10 mouse cellular contexts compared by ENCODE assay signal in the genomic region with DNA sequence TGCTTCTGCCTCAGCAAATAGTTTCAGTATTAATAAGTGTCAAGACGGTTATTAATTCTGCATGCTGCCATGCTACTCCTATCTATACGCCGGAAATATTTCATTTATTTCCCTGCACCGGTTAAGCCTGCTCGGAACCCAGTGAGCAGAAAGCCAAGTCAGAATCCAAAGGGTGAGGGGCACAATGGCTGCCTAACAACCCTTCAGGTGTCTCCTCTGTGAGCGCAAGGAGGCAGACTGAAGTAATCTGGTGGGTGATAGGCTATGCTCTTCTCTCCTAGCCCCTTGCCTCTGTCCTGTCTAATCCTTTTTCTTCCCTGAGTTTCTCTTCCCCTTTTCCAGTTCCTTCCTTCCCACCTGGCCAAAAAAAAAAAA. TPM values are rescaled to one million over a fixed set of nuclear protein-coding genes. Genes with fewer than 3 reads are reported as not detected.
DNase-seq lines count a peak whose midpoint lies in the region; ATAC-seq and TF ChIP-seq lines count a peak whose summit lies in the region.
"Had no signal": no experiment of that assay in that cellular context is flagged by ENCODE, and none has a peak within 500 bp of the region (broad histone marks: within the 10 kb centered on the region; RNA-seq: fewer than 3 reads in every experiment).

No protein-coding gene starts in this region.

- H3K4me3 ChIP-seq in heart, embryonic 16.5 days (ENCODE audit: low read length), result peak overlapping the region; percentile 50
- peak overlapping the region; percentile 44 for H3K4me3 ChIP-seq in brown adipose tissue, adult 24 weeks (ENCODE audit: insufficient read depth, low read depth, low read length)
- H3K4me3 ChIP-seq in hindbrain, postnatal 0 days (ENCODE audit: low read length), result peak overlapping the region; percentile 55
- H3K4me3 ChIP-seq in midbrain, embryonic 15.5 days, result peak overlapping the region; percentile 58

- no peak overlapping the region for H3K27ac ChIP-seq in heart, embryonic 16.5 days (ENCODE audit: low read length)
- no peak overlapping the region for H3K27ac ChIP-seq in brown adipose tissue, adult 24 weeks (replicated peaks; ENCODE audit: low read depth, low read length)
- no peak overlapping the region for H3K27ac ChIP-seq in hindbrain, postnatal 0 days
- H3K27ac ChIP-seq in midbrain, embryonic 15.5 days, result no peak overlapping the region

- H3K9me3 ChIP-seq in heart, embryonic 16.5 days (replicated peaks; ENCODE audit: control insufficient read depth, low read length), result no peaks in the 10 kb centered on the region
- no peaks in the 10 kb centered on the region for H3K9me3 ChIP-seq in hindbrain, postnatal 0 days (ENCODE audit: low read length)
- H3K9me3 ChIP-seq in midbrain, embryonic 15.5 days, result no peaks in the 10 kb centered on the region

- H3K36me3 ChIP-seq in heart, embryonic 16.5 days (ENCODE audit: control insufficient read depth, insufficient read depth), result no peaks in the 10 kb centered on the region
- H3K36me3 ChIP-seq in hindbrain, postnatal 0 days (ENCODE audit: insufficient read depth, low read length), result no peaks in the 10 kb centered on the region
- no peaks in the 10 kb centered on the region for H3K36me3 ChIP-seq in midbrain, embryonic 15.5 days (replicated peaks)
- H3K36me3 ChIP-seq: G1E had no signal

- peaks cover 2% of the 10 kb centered on the region; the same call in 1 of the 2 replicates for H3K4me1 ChIP-seq in heart, embryonic 16.5 days (ENCODE audit: control insufficient read depth, insufficient read depth, low read length)
- H3K4me1 ChIP-seq in brown adipose tissue, adult 24 weeks (ENCODE audit: control insufficient read depth, insufficient read depth, insufficient read length, low read length), result no peaks in the 10 kb centered on the region
- H3K4me1 ChIP-seq in hindbrain, postnatal 0 days (ENCODE audit: insufficient read depth, low read length), result no peaks in the 10 kb centered on the region
- 0 out of 2 replicates have a peak, but pooled peaks cover 2% of the 10 kb centered on the region for H3K4me1 ChIP-seq in midbrain, embryonic 15.5 days

- ATAC-seq in heart, embryonic 16.5 days (replicated peaks; ENCODE audit: extremely low read depth, insufficient read depth, low FRiP score), result peak; percentile 37; the same call in 1 of the 2 replicates
- ATAC-seq in hindbrain, postnatal 0 days, result peak; percentile 80
- peak; percentile 71 for ATAC-seq in midbrain, embryonic 15.5 days (replicated peaks)

- intact Hi-C loops in heart, postnatal 14 days (cut with DNase I), result no loop called here

- 0 out of 2 replicates have a peak, but pooled peaks cover 2% of the 10 kb centered on the region for H3K27me3 ChIP-seq in heart, embryonic 16.5 days (ENCODE audit: control insufficient read depth, insufficient read depth, low read length)
- H3K27me3 ChIP-seq in hindbrain, postnatal 0 days (ENCODE audit: insufficient read depth, low read length), result no peaks in the 10 kb centered on the region
- 0 out of 2 replicates have a peak, but pooled peaks cover 4% of the 10 kb centered on the region for H3K27me3 ChIP-seq in midbrain, embryonic 15.5 days (replicated peaks)

- H3K4me2 ChIP-seq in heart, embryonic 16.5 days (ENCODE audit: low read depth, low read length), result peak overlapping the region; percentile 73
- peak overlapping the region; percentile 78 for H3K4me2 ChIP-seq in hindbrain, postnatal 0 days (ENCODE audit: low read depth, low read length)
- H3K4me2 ChIP-seq in midbrain, embryonic 15.5 days, result peak overlapping the region; percentile 84

- DNase-seq in heart, postnatal 14 days, result no peak
- DNase-seq in hindbrain, postnatal 0 days (ENCODE audit: low spot score), result no peak
- no peak for DNase-seq in urinary bladder, adult 18-20 months (ENCODE audit: low spot score in 2 of 2)
- no peak for DNase-seq in layer of hippocampus, adult 8-10 months (ENCODE audit: low spot score in 2 of 2)
- no peak for DNase-seq in left cerebral cortex, adult 11 months (ENCODE audit: low spot score)

- no peak for TF ChIP-seq CTCF in hindbrain, postnatal 0 days (IDR thresholded peaks at IDR 0.05; ENCODE audit: low read depth)

- 2% methylated on average over 6 of the region's 6 CpGs for WGBS in heart, embryonic 16.5 days
- 0% methylated on average over 6 of the region's 6 CpGs for WGBS in hindbrain, postnatal 0 days
- under 1% methylated on average over 6 of the region's 6 CpGs for WGBS in midbrain, embryonic 15.5 days

- no peak overlapping the region for H3K9ac ChIP-seq in heart, embryonic 16.5 days (ENCODE audit: low read length)
- peak overlapping the region; percentile 44; the same call in 1 of the 2 replicates for H3K9ac ChIP-seq in hindbrain, postnatal 0 days (replicated peaks; ENCODE audit: low read length)
- H3K9ac ChIP-seq in midbrain, embryonic 15.5 days, result peak overlapping the region; percentile 38

RNA-seq across cellular contexts. Expression of gene Gsto1, which starts 17.3 kb away (rescaled TPM):
- 115 and 121 TPM in 2 replicates for polyA plus RNA-seq in heart, embryonic 16.5 days (2015; fragmentation: Nextera tagmentation; extraction: Ambion mirVana)
- 100 to 1,000 TPM; 133 to 134 TPM for total RNA-seq in heart, postnatal 14 days (2021)
- polyA plus RNA-seq in brown adipose tissue, adult 24 weeks (2012; ENCODE audit: insufficient read depth, insufficient read length, missing spikeins), result 148 and 196 TPM in 2 replicates
- 86.9 and 102 TPM in 2 replicates for total RNA-seq in hindbrain, postnatal 0 days (2014; rRNA removed)
- 136 TPM in 2 replicates for polyA plus RNA-seq in hindbrain, postnatal 0 days (2015; fragmentation: Nextera tagmentation; extraction: Ambion mirVana)
- polyA plus RNA-seq in midbrain, embryonic 15.5 days (2015; fragmentation: Nextera tagmentation; extraction: Ambion mirVana), result 136 and 139 TPM in 2 replicates
- total RNA-seq in layer of hippocampus, adult 8-10 months (2022), result 10 to 100 TPM; 49.8 to 60.2 (median 56.1) TPM

RNA-seq across cellular contexts. Expression of gene Gsto2, which starts 27.8 kb away (rescaled TPM):
- polyA plus RNA-seq in heart, embryonic 16.5 days (2015; fragmentation: Nextera tagmentation; extraction: Ambion mirVana), result 0.77 and 1.1 TPM in 2 replicates
- 1 to 10 TPM; 1.6 to 1.7 TPM for total RNA-seq in heart, postnatal 14 days (2021)
- 6.9 and 8.8 TPM in 2 replicates for polyA plus RNA-seq in brown adipose tissue, adult 24 weeks (2012; ENCODE audit: insufficient read depth, insufficient read length, missing spikeins)
- 0.26 and 0.29 TPM in 2 replicates for total RNA-seq in hindbrain, postnatal 0 days (2014; rRNA removed)
- 0.89 and 1.6 TPM in 2 replicates for polyA plus RNA-seq in hindbrain, postnatal 0 days (2015; fragmentation: Nextera tagmentation; extraction: Ambion mirVana)
- 0.74 and 1.4 TPM in 2 replicates for polyA plus RNA-seq in midbrain, embryonic 15.5 days (2015; fragmentation: Nextera tagmentation; extraction: Ambion mirVana)
- total RNA-seq in layer of hippocampus, adult 8-10 months (2022), result 1 to 10 TPM; 2.2 to 4.1 (median 2.9) TPM
- polyA plus RNA-seq: erythroblast, embryonic 14.5 days had no signal
